9 mouse cellular contexts compared by ENCODE assay signal in the genomic region with DNA sequence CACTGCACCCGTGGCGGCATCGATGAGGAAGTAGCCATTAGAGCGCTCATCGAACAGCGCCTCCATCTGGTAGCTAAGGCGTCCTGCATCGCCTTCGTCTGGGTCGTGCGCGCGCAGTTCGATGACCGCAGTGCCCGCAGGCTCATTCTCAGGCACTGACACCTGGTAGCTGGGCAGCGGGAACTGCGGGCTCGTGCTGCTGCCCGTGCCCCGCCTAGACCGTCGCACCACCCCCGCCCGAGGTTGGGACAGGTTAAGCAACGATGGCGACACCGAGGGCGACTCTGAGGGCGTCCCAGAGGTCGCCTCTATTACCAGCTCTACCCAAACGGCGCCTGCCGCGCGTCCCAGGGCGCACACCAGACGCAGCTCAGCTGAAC. TPM values are rescaled to one million over a fixed set of nuclear protein-coding genes. Genes with fewer than 3 reads are reported as not detected.
DNase-seq lines count a peak whose midpoint lies in the region; ATAC-seq and TF ChIP-seq lines count a peak whose summit lies in the region.
"Had no signal": no experiment of that assay in that cellular context is flagged by ENCODE, and none has a peak within 500 bp of the region (broad histone marks: within the 10 kb centered on the region; RNA-seq: fewer than 3 reads in every experiment).

No protein-coding gene starts in this region.

- H3K36me3 ChIP-seq in G1E (replicated peaks), result peaks cover 30% of the 10 kb centered on the region
- peaks cover 12% of the 10 kb centered on the region; the same call in 1 of the 2 replicates for H3K36me3 ChIP-seq in heart, embryonic 14.5 days (ENCODE audit: control insufficient read depth, insufficient read depth, low read length)

- H3K27ac ChIP-seq in heart, embryonic 14.5 days (replicated peaks in 1 of 2; ENCODE audit: control insufficient read depth in 1 of 2, insufficient read depth in 1 of 2, low read depth in 2 of 2, low read length in 2 of 2), result no peak overlapping the region

- H3K9ac ChIP-seq in heart, embryonic 14.5 days (ENCODE audit: low read length), result peak overlapping the region; percentile 73

- H3K4me1 ChIP-seq in G1E (ENCODE audit: insufficient read depth, low read depth, low read length), result peaks cover 15% of the 10 kb centered on the region
- peaks cover 8 to 25% of the 10 kb centered on the region in 2 experiments; a peak in 3 of 4 replicates for H3K4me1 ChIP-seq in heart, embryonic 14.5 days (ENCODE audit: control insufficient read depth in 2 of 2, insufficient read depth in 2 of 2, low read length in 2 of 2)

- ATAC-seq in G1E (ENCODE audit: extremely low read depth, insufficient number of reproducible peaks, low FRiP score, poor library complexity, severe bottlenecking), result no peak
- no peak for ATAC-seq in heart, embryonic 14.5 days (ENCODE audit: insufficient number of reproducible peaks, insufficient read depth, low FRiP score, low read depth)
- ATAC-seq in inflammation-experienced regulatory T-cells, adult 6 months, result no peak

- H3K9me3 ChIP-seq in G1E (replicated peaks), result peaks cover 46% of the 10 kb centered on the region
- H3K9me3 ChIP-seq in heart, embryonic 14.5 days (ENCODE audit: control insufficient read depth, low read length), result peaks cover 8% of the 10 kb centered on the region; the same call in 1 of the 2 replicates

- H3K27me3 ChIP-seq in G1E (ENCODE audit: insufficient read depth, low read length), result peaks cover 33% of the 10 kb centered on the region
- peaks cover 18% of the 10 kb centered on the region; the same call in 1 of the 2 replicates for H3K27me3 ChIP-seq in heart, embryonic 14.5 days (ENCODE audit: control insufficient read depth, insufficient read depth, low read length)
- H3K27me3 ChIP-seq: CH12.LX had no signal

- no peak for TF ChIP-seq CTCF in G1E (IDR thresholded peaks at IDR 0.05; ENCODE audit: low read depth, low read length)

- peak overlapping the region; percentile 87 for H3K4me2 ChIP-seq in heart, embryonic 14.5 days (ENCODE audit: low read length)

- peak overlapping the region; percentile 67; the same call in 1 of the 2 replicates for H3K4me3 ChIP-seq in G1E (ENCODE audit: low read depth, low read length)
- H3K4me3 ChIP-seq in heart, embryonic 14.5 days (ENCODE audit: control insufficient read depth in 1 of 2, insufficient read depth in 1 of 2, low read depth in 1 of 2, low read length in 2 of 2), result peak overlapping the region; percentile 55 to 68

- peak; percentile 78 to 85 for DNase-seq in cerebellum, postnatal 10 days
- DNase-seq in cerebellum, adult 18-20 months, result no peak
- no peak for DNase-seq in G1E (ENCODE audit: low spot score)
- DNase-seq in kidney, postnatal 4 days, result peak; percentile 76 to 84
- peak; percentile 82 for DNase-seq in mesoderm, embryonic 11.5 days (ENCODE audit: low read depth, low spot score)
- DNase-seq in left cerebral cortex, adult 18-20 months (ENCODE audit: low spot score in 2 of 2), result no peak

- WGBS in heart, embryonic 14.5 days, result under 1% methylated on average over 38 of the region's 38 CpGs

RNA-seq across cellular contexts. Expression of a gene that starts 0.8 kb away (rescaled TPM):
- 4.6 and 4.7 TPM in 2 replicates for total RNA-seq in G1E (2014; fragmentation: Nextera tagmentation)
- 1.3 TPM in 2 replicates for total RNA-seq in G1E (2017)
- polyA plus RNA-seq in G1E (2012), result 21.7 and 27.6 TPM in 2 replicates
- polyA plus RNA-seq in heart, embryonic 14.5 days (2014; fragmentation: Nextera tagmentation; extraction: Ambion mirVana), result 2.8 and 3.1 TPM in 2 replicates
- 1 to 10 TPM; 4.4 to 5.0 (median 4.7) TPM for polyA plus RNA-seq in inflammation-experienced regulatory T-cells, adult 6 months (2017; shearing (Covaris generic))
- total RNA-seq in left cerebral cortex, adult 18-20 months (2021), result 1 to 10 TPM; 4.3 to 5.3 TPM
- total RNA-seq: CH12.LX had no signal

RNA-seq across cellular contexts. Expression of a gene that starts 24.7 kb away (rescaled TPM):
- total RNA-seq in G1E (2014; fragmentation: Nextera tagmentation) (23.2 and 23.6 TPM in 2 replicates), G1E (2017) (55.4 and 56.8 TPM in 2 replicates)
- polyA plus RNA-seq in G1E (2012), result 33.4 and 35.2 TPM in 2 replicates
- polyA plus RNA-seq in heart, embryonic 14.5 days (2014; fragmentation: Nextera tagmentation; extraction: Ambion mirVana), result 9.7 and 10.9 TPM in 2 replicates
- 10 to 100 TPM; 13.4 to 26.0 (median 22.9) TPM for polyA plus RNA-seq in inflammation-experienced regulatory T-cells, adult 6 months (2017; shearing (Covaris generic))
- 10 to 100 TPM; 44.2 to 49.4 TPM for total RNA-seq in left cerebral cortex, adult 18-20 months (2021)

Comparison
In these comparisons a context has a peak if more than half of its experiments do, and no peak if none do; other contexts are left out.
1. DNase-seq: peak in cerebellum, postnatal 10 days (2 of 2), kidney, postnatal 4 days (2 of 2) and mesoderm, embryonic 11.5 days (single experiment); none in cerebellum, adult 18-20 months (0 of 2), G1E (single experiment) and left cerebral cortex, adult 18-20 months (0 of 2).